Mouse (Mus musculus): ENCODE results near the gene Kcng1. TPM values are rescaled to one million over a fixed set of nuclear protein-coding genes. Genes with fewer than 3 reads are reported as not detected.
A peak's percentile ranks its signal among the peaks of the same experiment; 100 is the strongest.

Gene Kcng1
- total and polyA plus RNA-seq, 3 experiments, result 0.16 TPM; not detected in 2

DNA sequence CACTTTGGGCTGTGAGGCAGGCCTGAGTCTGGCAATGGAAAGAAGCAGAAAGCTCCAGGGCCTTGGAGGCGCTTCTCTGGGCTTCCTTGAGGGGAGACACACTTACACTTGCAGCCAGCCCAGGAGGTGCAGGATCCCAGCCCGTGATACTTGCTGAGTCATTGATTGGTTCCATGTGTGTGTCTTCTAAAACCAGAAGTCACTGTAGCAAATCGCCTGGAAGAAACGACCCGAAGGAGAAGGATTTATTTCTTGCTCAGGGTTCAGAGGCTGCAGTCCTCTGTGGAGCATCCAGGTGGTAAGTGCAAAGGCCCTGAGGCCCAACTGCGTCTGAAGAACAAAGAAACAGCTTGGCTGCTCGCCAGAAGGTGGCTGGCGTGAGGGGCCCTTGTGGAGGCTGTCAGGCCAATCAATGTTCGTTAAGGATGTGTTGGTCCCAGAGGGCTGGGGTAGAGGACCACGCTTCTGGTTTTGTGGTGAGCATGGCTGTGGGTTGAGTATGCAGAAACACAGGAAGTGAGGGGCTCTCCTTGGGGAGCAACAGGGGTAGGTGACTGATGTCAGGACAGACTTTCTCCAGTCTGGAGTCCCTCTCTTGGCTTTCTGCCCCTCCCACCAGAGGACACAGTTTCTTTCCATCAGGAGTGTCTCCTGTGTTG, 40.3 kb upstream of the Kcng1 start:
- no peak overlapping the region for H3K9ac ChIP-seq (ENCODE audit: insufficient read depth, low read depth)
- peaks cover 24% of the 10 kb centered on the region for H3K9me3 ChIP-seq (replicated peaks; ENCODE audit: low read length)
- no peak overlapping the region for H3K4me3 ChIP-seq (replicated peaks in 1 of 3; ENCODE audit: low read depth in 2 of 3, low read length in 2 of 3, poor library complexity in 1 of 3)
- H3K36me3 ChIP-seq (replicated peaks in 1 of 2; ENCODE audit: control insufficient read depth in 1 of 2, insufficient read depth in 1 of 2, low read length in 1 of 2), result no peaks in the 10 kb centered on the region
- no peak overlapping the region for H3K4me2 ChIP-seq (ENCODE audit: insufficient read depth, low read depth, poor library complexity, severe bottlenecking)
- peaks cover 0 to 11% of the 10 kb centered on the region in 2 experiments; a peak in 2 of 4 replicates for H3K4me1 ChIP-seq (ENCODE audit: control insufficient read depth in 1 of 2, insufficient read depth in 2 of 2)
- dilution Hi-C loops (cut with MboI; ENCODE audit: extremely low pct_ligation_motif_present, extremely low pct_unique_long_range_greater_than_20kb, low sequenced_read_pairs), result no loop called here
- TF ChIP-seq MAFK (IDR thresholded peaks at IDR 0.05; ENCODE audit: insufficient replicate concordance, low read length) (0 out of 2 replicates have a peak, but pooled peaks have one; percentile 6), MAX (IDR thresholded peaks at IDR 0.05; ENCODE audit: low read length) (no peak), POLR2A (IDR thresholded peaks at IDR 0.05; ENCODE audit: low read depth, low read length) (no peak), ETS1 (conservative IDR thresholded peaks at IDR 0.05; ENCODE audit: low read depth, low read length) (no peak), USF1 (IDR thresholded peaks at IDR 0.05; ENCODE audit: low read depth, low read length) (no peak), JUN (IDR thresholded peaks at IDR 0.05; ENCODE audit: insufficient read depth, low read depth, low read length) (no peak)
- DNase-seq (ENCODE audit: extremely low read depth), result peak; percentile 67
- H3K27me3 ChIP-seq (replicated peaks), result peaks cover 55% of the 10 kb centered on the region
- no peak overlapping the region for H3K27ac ChIP-seq (ENCODE audit: insufficient read depth, low read depth)
- H3K79me2 ChIP-seq (replicated peaks; ENCODE audit: control insufficient read depth, extremely low read depth, insufficient read depth, poor library complexity, severe bottlenecking), result no peaks in the 10 kb centered on the region
- in situ Hi-C loops (cut with MboI; ENCODE audit: low pct_ligation_motif_present, low pct_unique_long_range_greater_than_20kb, low sequenced_read_pairs), result no loop called here

DNA sequence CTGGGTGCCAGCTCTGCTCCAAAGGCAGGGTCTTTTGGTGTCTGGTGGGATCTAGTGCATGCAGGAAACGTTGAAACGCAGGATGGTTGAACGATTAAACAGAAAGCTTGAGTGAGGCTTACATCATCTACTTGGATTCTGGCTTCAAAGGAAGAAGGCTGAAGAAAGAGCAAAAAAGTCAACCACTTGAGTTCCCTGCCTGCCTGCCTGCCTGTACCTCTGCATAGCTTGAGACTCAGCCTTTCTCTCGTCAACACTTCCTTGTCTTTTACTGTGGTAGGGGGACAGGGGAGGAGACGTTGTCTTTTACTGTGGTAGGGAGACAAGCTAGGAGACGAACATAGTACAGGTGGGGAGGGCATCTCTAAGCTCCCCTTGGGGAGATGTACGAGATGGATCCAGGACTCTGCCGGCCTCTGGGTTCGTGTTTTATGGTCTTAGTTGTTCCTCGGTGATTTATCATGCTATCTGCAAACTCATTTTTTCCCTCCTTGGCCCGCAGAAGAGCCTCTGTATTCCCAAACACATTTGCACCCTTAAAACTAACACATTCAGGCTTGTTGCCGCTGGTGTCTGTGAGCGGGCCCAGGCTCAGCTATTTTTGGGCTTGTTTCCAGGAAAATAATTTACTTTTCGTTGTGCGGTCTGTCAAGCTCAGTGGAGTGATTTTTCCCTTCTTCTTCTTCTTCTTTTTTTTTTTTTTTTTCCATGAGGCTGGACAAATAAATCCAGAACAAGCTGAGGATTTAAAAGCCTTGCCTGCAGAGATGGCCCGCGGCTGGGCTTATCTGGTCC, 39.0 kb upstream of the Kcng1 start:
- Histone ChIP-seq H3K9ac (ENCODE audit: insufficient read depth, low read depth) (no peak overlapping the region), H3K27ac (ENCODE audit: insufficient read depth, low read depth) (no peak overlapping the region), H3K4me1 (ENCODE audit: control insufficient read depth in 1 of 2, insufficient read depth in 2 of 2) (peaks cover 0 to 11% of the 10 kb centered on the region in 2 experiments; a peak in 2 of 4 replicates), H3K79me2 (replicated peaks; ENCODE audit: control insufficient read depth, extremely low read depth, insufficient read depth, poor library complexity, severe bottlenecking) (no peaks in the 10 kb centered on the region), H3K4me3 (replicated peaks in 1 of 3; ENCODE audit: low read depth in 2 of 3, low read length in 2 of 3, poor library complexity in 1 of 3) (no peak overlapping the region), H3K27me3 (replicated peaks) (peaks cover 63% of the 10 kb centered on the region), H3K36me3 (replicated peaks in 1 of 2; ENCODE audit: control insufficient read depth in 1 of 2, insufficient read depth in 1 of 2, low read length in 1 of 2) (no peaks in the 10 kb centered on the region), H3K9me3 (replicated peaks; ENCODE audit: low read length) (peaks cover 24% of the 10 kb centered on the region), H3K4me2 (ENCODE audit: insufficient read depth, low read depth, poor library complexity, severe bottlenecking) (no peak overlapping the region)
- dilution Hi-C loops (cut with MboI; ENCODE audit: extremely low pct_ligation_motif_present, extremely low pct_unique_long_range_greater_than_20kb, low sequenced_read_pairs) (no loop called here), in situ Hi-C loops (cut with MboI; ENCODE audit: low pct_ligation_motif_present, low pct_unique_long_range_greater_than_20kb, low sequenced_read_pairs) (no loop called here)
- TF ChIP-seq CHD1 (IDR thresholded peaks at IDR 0.05; ENCODE audit: low read depth, low read length), result no peak
- no peak for TF ChIP-seq E2F4 (IDR thresholded peaks at IDR 0.05; ENCODE audit: insufficient replicate concordance, low read depth, low read length)
- no peak for TF ChIP-seq ZNF384 (IDR thresholded peaks at IDR 0.05; ENCODE audit: low read depth, low read length)
- TF ChIP-seq CTCF (conservative IDR thresholded peaks at IDR 0.05 in 1 of 2, IDR thresholded peaks at IDR 0.05 in 1 of 2; ENCODE audit: low read depth in 2 of 2, low read length in 2 of 2), result no peak
- no peak for TF ChIP-seq USF1 (IDR thresholded peaks at IDR 0.05; ENCODE audit: low read depth, low read length)
- no peak for TF ChIP-seq TBP (conservative IDR thresholded peaks at IDR 0.05; ENCODE audit: low read depth, low read length)
- no peak for DNase-seq (ENCODE audit: extremely low read depth)

Data from CH12.LX (cell line).